Mouse (Mus musculus) CD4-positive, CD25-positive, alpha-beta regulatory T cell, adult 9 weeks (primary cell): ENCODE results near the gene Itga1. TPM values are rescaled to one million over a fixed set of nuclear protein-coding genes. Genes with fewer than 3 reads are reported as not detected.

ENCODE experiments used
- polyA plus RNA-seq: library from polyadenylated mRNA; unstranded; fragments of 100-300 nt; shearing (Covaris generic); gene quantifications from one replicate; pipeline ENCODE4 v1.2.1, GENCODE M21; 2017

Gene Itga1
- 0.29 TPM for polyA plus RNA-seq

GRCm38 (mm10) chr13:115101355-115102191 lies at the start of gene Itga1, which contains the start of gene Gm49395:
TSS of gene Itga1 (minus strand) at chr13:115101964.
TSS of gene Gm49395 (minus strand) at chr13:115101921.

DNA sequence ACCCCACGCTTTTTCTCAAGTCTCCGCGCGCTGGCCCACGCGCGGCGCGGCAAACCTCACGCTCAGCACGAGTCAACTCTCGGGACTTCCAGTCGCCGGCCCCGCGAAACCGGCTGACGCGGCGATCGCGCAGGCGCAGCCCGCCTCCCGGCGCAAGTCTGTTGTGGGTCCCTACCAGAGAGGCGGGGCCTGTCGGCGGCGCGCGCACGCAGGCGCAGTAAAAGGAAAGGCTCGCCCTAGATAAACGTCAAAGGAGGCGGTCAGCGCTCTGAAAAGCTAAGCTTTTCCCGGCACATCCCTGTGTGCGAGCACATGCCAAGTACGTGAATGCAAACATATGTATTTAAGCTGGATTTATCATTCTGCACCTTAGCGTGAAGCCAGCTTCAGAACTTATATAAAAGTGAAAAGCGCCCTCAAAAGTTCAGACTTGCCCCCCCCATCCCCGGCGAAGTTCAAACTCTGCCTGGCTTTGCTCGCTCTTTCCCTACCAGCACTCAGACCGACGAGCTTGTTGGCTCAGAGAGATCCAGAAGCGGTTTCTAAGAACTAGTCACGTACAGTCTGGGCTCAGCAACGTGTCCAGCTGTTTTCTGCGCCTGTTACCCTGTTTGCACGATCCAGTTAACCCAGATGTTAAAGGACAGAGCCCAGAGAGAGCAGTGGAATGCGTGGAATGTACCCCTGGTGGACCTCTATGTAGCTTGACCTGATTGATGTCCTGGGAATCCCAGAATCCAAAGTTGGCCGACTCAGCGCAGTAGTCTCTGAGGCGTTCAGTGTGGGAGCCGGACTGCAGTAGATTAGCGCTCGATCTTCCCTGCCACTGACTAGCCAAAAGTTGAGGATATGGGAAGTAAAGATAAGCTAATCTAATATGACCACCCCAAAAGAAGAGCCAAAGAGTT lies 11.4 kb downstream of the Itga1 start, which contains the start of gene Pelo:
TSS of gene Pelo (minus strand) at position 118 of the 908 bp plus-strand sequence.

DNA sequence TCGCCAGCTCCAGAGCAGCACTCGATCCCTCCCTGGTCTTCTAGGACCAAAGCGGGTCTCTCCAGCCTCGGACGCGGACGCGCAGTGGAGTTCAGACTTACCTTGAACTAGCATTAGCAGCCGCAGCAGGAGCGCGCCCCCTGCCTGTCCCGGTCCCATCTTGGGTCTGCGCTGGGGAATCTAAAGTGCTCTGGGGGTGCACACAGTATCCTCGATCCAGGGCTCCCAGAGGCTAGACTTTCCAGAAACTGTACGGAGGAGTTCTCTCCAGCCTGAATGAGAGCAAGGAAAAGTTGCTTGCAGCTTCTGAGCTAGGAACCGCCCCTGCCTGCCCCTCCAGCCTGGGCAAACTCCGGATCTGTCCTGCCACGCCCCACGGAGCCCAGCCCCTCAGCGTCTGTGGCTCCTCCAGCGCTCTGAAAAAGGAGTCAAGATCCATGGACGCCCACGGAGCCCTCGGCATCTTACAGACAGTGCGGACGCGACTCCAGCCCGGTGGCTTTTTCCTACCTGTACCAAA lies 169.9 kb downstream of the Itga1 start, which contains the start of gene Itga2:
TSS of gene Itga2 (minus strand) at position 326 of the 520 bp plus-strand sequence.

Other genes starting within 250 kb of the Itga1 start
- 4.9 TPM for gene Itga2, start 169.9 kb downstream of the Itga1 start, polyA plus RNA-seq
- gene Pelo, start 11.8 kb downstream of the Itga1 start, polyA plus RNA-seq = 8.4 TPM
- 0.58 TPM for gene Gm49395, start within 50 bp of the Itga1 start, polyA plus RNA-seq